Mouse (Mus musculus): ENCODE data around the gene Mgat4a. TPM values are rescaled to one million over a fixed set of nuclear protein-coding genes. Genes with fewer than 3 reads are reported as not detected.

Gene Mgat4a
- polyA plus RNA-seq, 1 experiment from 2014 or later, result 59.1 TPM

DNA sequence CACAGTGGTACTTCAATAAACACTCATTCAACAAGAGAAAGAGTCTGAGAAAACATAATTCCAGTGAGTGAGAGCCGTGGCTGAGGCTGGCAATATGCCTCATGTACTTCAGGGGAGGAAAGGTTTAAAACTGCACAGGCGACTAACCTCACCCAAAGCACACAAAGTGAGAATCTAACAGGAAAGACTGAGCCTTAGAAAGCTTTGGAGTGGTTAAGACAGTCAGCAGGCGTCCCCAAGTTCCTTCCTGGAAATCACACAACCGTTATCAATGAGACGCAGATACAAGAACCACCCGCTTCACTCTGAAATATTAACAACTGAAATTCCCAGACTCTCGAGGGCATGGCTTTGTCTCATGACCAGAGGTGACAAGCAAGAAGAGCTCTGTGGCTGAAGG is 62.4 kb downstream of the Mgat4a start:
- 32% methylated on average over 7 of the region's 7 CpGs for WGBS
- H3K27me3 ChIP-seq (replicated peaks; ENCODE audit: control insufficient read depth, insufficient read depth, low read length), result no peaks in the 10 kb centered on the region
- H3K9ac ChIP-seq (ENCODE audit: low read depth, low read length), result no peak overlapping the region
- no peak for ATAC-seq
- H3K9me3 ChIP-seq (ENCODE audit: control insufficient read depth), result no peaks in the 10 kb centered on the region
- no peak for TF ChIP-seq CTCF (IDR thresholded peaks at IDR 0.05; ENCODE audit: low read depth)
- no peak overlapping the region for H3K4me2 ChIP-seq (replicated peaks; ENCODE audit: low read depth)
- H3K36me3 ChIP-seq (ENCODE audit: control insufficient read depth, insufficient read depth), result peaks cover 14% of the 10 kb centered on the region; the same call in 1 of the 2 replicates
- no peak overlapping the region for H3K27ac ChIP-seq (ENCODE audit: low read depth, low read length)
- H3K4me3 ChIP-seq (ENCODE audit: low read depth, low read length), result no peak overlapping the region
- H3K4me1 ChIP-seq (replicated peaks; ENCODE audit: control insufficient read depth, insufficient read depth, low read length), result peaks cover 7% of the 10 kb centered on the region; the same call in 1 of the 2 replicates

DNA sequence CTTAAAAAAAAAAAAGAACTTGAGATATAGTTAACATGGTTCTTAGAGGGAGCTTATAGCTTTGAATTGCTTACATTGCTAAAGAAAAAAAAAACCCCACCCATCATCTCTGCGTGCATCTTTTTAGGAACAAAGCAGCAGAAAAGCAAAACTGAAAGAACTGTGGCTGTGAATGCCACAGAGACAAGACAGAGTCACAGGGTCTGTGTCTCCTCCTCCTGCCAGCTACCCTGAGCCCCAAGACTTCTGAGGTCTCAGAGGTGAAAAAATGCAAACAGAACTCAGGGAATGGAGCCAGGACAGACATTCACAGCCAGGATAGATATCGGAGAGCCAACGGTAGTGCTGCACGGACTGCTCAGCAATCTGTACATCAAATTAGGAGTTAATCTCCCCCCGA is 62.9 kb downstream of the Mgat4a start:
- Histone ChIP-seq H3K4me2 (replicated peaks; ENCODE audit: low read depth) (no peak overlapping the region), H3K9me3 (ENCODE audit: control insufficient read depth) (no peaks in the 10 kb centered on the region), H3K27me3 (replicated peaks; ENCODE audit: control insufficient read depth, insufficient read depth, low read length) (no peaks in the 10 kb centered on the region), H3K27ac (ENCODE audit: low read depth, low read length) (no peak overlapping the region), H3K9ac (ENCODE audit: low read depth, low read length) (no peak overlapping the region), H3K4me3 (ENCODE audit: low read depth, low read length) (no peak overlapping the region), H3K36me3 (ENCODE audit: control insufficient read depth, insufficient read depth) (peaks cover 13% of the 10 kb centered on the region; the same call in 1 of the 2 replicates), H3K4me1 (replicated peaks; ENCODE audit: control insufficient read depth, insufficient read depth, low read length) (peaks cover 7% of the 10 kb centered on the region; the same call in 1 of the 2 replicates)
- no peak for ATAC-seq
- WGBS, result 47% methylated on average over 5 of the region's 5 CpGs
- no peak for TF ChIP-seq CTCF (IDR thresholded peaks at IDR 0.05; ENCODE audit: low read depth)

DNA sequence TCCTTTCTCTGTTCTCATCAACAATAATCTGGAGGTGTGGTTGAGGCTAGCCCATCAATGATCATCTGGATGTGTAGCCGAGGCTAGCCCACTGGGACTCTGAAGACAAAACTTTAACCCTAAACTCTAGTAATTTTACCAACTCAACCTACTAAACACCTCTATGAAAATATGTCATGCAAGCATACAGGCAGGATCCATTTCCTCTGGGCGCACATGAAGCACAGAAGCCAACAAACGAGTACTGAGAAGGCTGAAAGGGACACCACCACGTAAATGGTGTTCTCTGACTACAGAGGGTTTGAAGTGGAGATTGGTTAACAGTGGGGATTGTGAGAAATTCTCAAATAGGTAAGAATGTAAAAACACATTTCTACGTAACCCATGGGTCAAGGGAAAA is 63.6 kb downstream of the Mgat4a start:
- Histone ChIP-seq H3K9me3 (ENCODE audit: control insufficient read depth) (no peaks in the 10 kb centered on the region), H3K4me1 (replicated peaks; ENCODE audit: control insufficient read depth, insufficient read depth, low read length) (peaks cover 7% of the 10 kb centered on the region; the same call in 1 of the 2 replicates), H3K27me3 (replicated peaks; ENCODE audit: control insufficient read depth, insufficient read depth, low read length) (no peaks in the 10 kb centered on the region), H3K4me3 (ENCODE audit: low read depth, low read length) (no peak overlapping the region), H3K4me2 (replicated peaks; ENCODE audit: low read depth) (no peak overlapping the region), H3K9ac (ENCODE audit: low read depth, low read length) (no peak overlapping the region), H3K27ac (ENCODE audit: low read depth, low read length) (no peak overlapping the region), H3K36me3 (ENCODE audit: control insufficient read depth, insufficient read depth) (peaks cover 9% of the 10 kb centered on the region; the same call in 1 of the 2 replicates)
- no peak for TF ChIP-seq CTCF (IDR thresholded peaks at IDR 0.05; ENCODE audit: low read depth)
- ATAC-seq, result no peak
- WGBS, result 94% methylated on average over 5 of the region's 5 CpGs

DNA sequence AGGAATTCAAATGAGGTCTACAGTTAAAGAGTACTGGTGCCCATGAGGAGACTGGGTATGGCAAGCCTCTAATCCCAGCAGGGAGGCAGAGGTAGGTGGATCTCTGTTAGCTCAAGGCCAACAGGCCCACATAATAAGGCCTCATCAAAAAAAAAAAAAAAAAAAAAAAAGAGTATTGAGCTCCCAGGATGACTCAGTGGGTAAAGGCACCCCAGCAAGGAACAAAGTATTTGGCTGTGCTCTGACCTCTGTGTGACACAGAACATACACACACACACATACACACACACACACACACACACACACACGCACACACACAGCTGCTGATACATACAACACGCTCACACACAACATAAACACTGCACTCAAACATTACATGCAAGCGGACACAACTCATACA is 65.5 kb downstream of the Mgat4a start:
- no peak for TF ChIP-seq CTCF (IDR thresholded peaks at IDR 0.05; ENCODE audit: low read depth)
- H3K9me3 ChIP-seq (ENCODE audit: control insufficient read depth), result no peaks in the 10 kb centered on the region
- H3K4me3 ChIP-seq (ENCODE audit: low read depth, low read length), result no peak overlapping the region
- H3K27me3 ChIP-seq (replicated peaks; ENCODE audit: control insufficient read depth, insufficient read depth, low read length), result no peaks in the 10 kb centered on the region
- H3K36me3 ChIP-seq (ENCODE audit: control insufficient read depth, insufficient read depth), result no peaks in the 10 kb centered on the region
- no peak overlapping the region for H3K9ac ChIP-seq (ENCODE audit: low read depth, low read length)
- WGBS, result 87% methylated on average over 3 of the region's 3 CpGs
- no peak overlapping the region for H3K4me2 ChIP-seq (replicated peaks; ENCODE audit: low read depth)
- no peak for ATAC-seq
- no peak overlapping the region; the same call in 1 of the 2 replicates for H3K27ac ChIP-seq (ENCODE audit: low read depth, low read length)
- peaks cover 7% of the 10 kb centered on the region; the same call in 1 of the 2 replicates for H3K4me1 ChIP-seq (replicated peaks; ENCODE audit: control insufficient read depth, insufficient read depth, low read length)

DNA sequence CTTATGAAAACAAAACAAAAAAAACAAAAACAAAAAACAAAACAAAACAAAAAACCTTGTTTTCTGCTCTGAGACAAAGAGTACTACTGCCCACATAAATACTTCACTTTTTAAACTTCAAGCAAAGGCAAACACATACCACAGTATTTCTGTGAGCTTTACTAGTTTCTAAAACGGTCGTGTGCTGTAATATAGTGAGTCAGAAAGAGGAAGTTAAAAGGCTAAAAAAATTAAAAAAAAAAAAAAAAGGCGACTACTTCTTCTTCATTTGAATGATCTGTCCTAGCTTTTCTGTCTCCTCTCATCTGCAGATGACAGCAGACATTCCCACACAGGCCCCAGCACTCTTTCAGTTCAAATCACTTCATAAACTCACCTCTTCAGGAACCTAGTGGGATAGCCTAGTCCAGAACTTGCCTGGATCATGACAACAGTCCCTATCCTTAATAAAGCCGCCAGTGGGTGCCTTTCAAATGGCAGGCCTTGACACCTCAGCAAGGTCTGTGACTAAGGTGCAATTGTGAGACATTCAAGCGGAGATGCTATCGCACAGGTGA is 66.1 kb downstream of the Mgat4a start:
- Histone ChIP-seq H3K4me2 (replicated peaks; ENCODE audit: low read depth) (no peak overlapping the region), H3K4me1 (replicated peaks; ENCODE audit: control insufficient read depth, insufficient read depth, low read length) (peaks cover 7% of the 10 kb centered on the region; the same call in 1 of the 2 replicates), H3K9me3 (ENCODE audit: control insufficient read depth) (no peaks in the 10 kb centered on the region), H3K27me3 (replicated peaks; ENCODE audit: control insufficient read depth, insufficient read depth, low read length) (no peaks in the 10 kb centered on the region), H3K27ac (ENCODE audit: low read depth, low read length) (no peak overlapping the region), H3K4me3 (ENCODE audit: low read depth, low read length) (no peak overlapping the region), H3K9ac (ENCODE audit: low read depth, low read length) (no peak overlapping the region), H3K36me3 (ENCODE audit: control insufficient read depth, insufficient read depth) (peaks cover 3% of the 10 kb centered on the region; the same call in 1 of the 2 replicates)
- no peak for TF ChIP-seq CTCF (IDR thresholded peaks at IDR 0.05; ENCODE audit: low read depth)
- WGBS, result 70% methylated on average over 6 of the region's 6 CpGs
- ATAC-seq, result no peak

DNA sequence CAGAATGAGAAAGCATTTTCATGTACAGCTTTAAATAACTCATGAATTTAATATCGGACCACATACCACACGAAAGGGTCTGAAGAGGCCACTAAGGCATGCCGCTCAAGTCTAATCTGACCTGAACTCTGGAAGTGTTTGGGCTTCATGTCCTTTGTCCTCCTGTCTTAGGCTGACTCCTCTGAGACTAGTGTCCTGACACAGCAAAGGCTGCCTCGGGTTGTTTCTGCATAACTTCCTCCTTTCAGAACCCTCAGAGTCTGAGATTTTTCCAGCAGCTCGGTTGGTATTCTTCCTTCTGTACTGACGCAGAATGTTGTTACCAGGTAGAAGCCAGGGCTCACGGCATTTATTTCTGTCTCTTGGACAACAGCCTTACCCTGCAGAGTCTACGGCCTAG is 66.8 kb downstream of the Mgat4a start:
- Histone ChIP-seq H3K9ac (ENCODE audit: low read depth, low read length) (no peak overlapping the region), H3K9me3 (ENCODE audit: control insufficient read depth) (no peaks in the 10 kb centered on the region), H3K4me1 (replicated peaks; ENCODE audit: control insufficient read depth, insufficient read depth, low read length) (peaks cover 7% of the 10 kb centered on the region; the same call in 1 of the 2 replicates), H3K27ac (ENCODE audit: low read depth, low read length) (no peak overlapping the region), H3K36me3 (ENCODE audit: control insufficient read depth, insufficient read depth) (peaks cover 10% of the 10 kb centered on the region), H3K4me3 (ENCODE audit: low read depth, low read length) (no peak overlapping the region), H3K27me3 (replicated peaks; ENCODE audit: control insufficient read depth, insufficient read depth, low read length) (no peaks in the 10 kb centered on the region), H3K4me2 (replicated peaks; ENCODE audit: low read depth) (no peak overlapping the region)
- WGBS, result 63% methylated on average over 8 of the region's 8 CpGs
- ATAC-seq, result no peak
- TF ChIP-seq CTCF (IDR thresholded peaks at IDR 0.05; ENCODE audit: low read depth), result no peak

Measured in intestine, postnatal 0 days (tissue).